Mouse (Mus musculus) skeletal muscle tissue, postnatal 0 days (tissue): Measurements from ENCODE around the gene Pzp. TPM values are rescaled to one million over a fixed set of nuclear protein-coding genes. Genes with fewer than 3 reads are reported as not detected.

Source experiments
- polyA plus RNA-seq: library from polyadenylated mRNA; unstranded; fragments of >200 nt; fragmentation: Nextera tagmentation; extraction: Ambion mirVana; gene quantifications from 2 replicates; pipeline ENCODE4 v1.2.1, GENCODE M21; 2015

Pzp gene
- 0.94 and 0.99 TPM in 2 replicates for polyA plus RNA-seq

DNA sequence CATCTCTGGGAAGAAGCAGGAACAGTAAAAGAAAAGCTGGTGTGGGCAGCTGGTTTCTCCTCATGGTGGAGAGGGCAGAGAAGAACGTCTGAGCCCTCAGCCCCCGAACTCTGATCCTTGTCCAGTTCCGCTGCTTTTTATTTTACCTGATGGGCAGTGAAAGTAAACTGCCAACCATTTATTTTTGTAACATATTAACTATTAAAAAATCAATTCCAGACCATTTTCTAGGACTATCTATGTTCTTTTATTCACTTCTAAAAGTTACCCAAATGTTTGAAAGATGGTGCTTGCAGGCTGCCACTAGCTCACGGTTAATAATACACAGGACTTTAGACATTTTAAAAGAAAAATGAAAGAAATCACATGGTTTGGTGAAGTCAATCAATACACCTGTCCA is at the start of gene Pzp:
Pzp (minus strand) TSS at position 120 of the 400 bp plus-strand sequence.

DNA sequence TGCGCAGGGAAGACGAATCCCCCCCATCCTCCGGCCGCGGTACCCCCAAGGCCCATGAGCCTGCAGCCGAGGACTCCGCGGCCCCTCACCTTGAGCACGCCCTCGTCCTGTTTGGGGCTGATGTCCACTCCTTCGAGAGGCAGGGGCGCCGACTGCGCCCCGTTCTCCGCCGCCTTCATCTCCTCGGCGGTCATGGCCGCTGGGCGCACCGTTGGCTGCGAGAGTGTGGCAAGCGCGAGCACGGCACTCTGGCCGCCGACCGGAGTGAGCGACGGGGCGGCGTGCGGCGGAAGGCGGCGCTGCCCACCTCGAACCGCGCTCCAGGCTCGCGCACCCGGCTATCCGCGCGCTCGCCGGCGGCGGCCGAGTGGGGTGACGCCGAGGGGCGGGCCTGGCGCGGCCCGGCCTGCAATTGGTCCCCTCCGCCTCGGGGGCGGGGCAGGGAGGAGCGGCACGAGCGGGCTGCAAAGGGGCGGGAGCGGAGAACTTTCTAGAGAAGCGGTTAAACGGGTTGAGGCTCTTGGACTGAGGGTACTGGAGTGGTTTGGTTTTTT is 88.1 kb downstream of the Pzp start, which contains the start of gene Fkbp4:
Fkbp4 (minus strand) TSS at position 361 of the 554 bp plus-strand sequence.

Other genes starting within 250 kb of the Pzp start
- 9.4 and 9.6 TPM in 2 replicates for gene Tead4, start 225.9 kb downstream of the Pzp start, polyA plus RNA-seq
- 5.0 and 5.1 TPM in 2 replicates for gene Tulp3, start 170.9 kb downstream of the Pzp start, polyA plus RNA-seq
- gene Rhno1, start 163.8 kb downstream of the Pzp start, polyA plus RNA-seq = 31.8 and 33.6 TPM in 2 replicates
- gene Foxm1, start 163.8 kb downstream of the Pzp start, polyA plus RNA-seq = 6.0 and 6.3 TPM in 2 replicates
- 0.10 and 0.17 TPM in 2 replicates for gene Tex52, start 151.3 kb downstream of the Pzp start, polyA plus RNA-seq
- gene Gm44596, start 151.2 kb downstream of the Pzp start, polyA plus RNA-seq = not detected in 2 replicates
- 5.0 and 5.8 TPM in 2 replicates for gene Nrip2, start 127.4 kb downstream of the Pzp start, polyA plus RNA-seq
- 17.1 and 19.7 TPM in 2 replicates for gene Itfg2, start 101.8 kb downstream of the Pzp start, polyA plus RNA-seq
- gene Fkbp4, start 88.0 kb downstream of the Pzp start, polyA plus RNA-seq = 115 and 127 TPM in 2 replicates
- gene A2ml1, start 54.9 kb upstream of the Pzp start, polyA plus RNA-seq = not detected in 2 replicates
- 0.29 and 0.30 TPM in 2 replicates for gene Klrb1a, start 96.8 kb upstream of the Pzp start, polyA plus RNA-seq
- not detected in 2 replicates for gene Clec2h, start 135.7 kb upstream of the Pzp start, polyA plus RNA-seq
- not detected in 2 replicates for gene Klrb1, start 196.3 kb upstream of the Pzp start, polyA plus RNA-seq